Mouse (Mus musculus) forebrain, embryonic 14.5 days (tissue): ENCODE data around the gene Rbms2. TPM values are rescaled to one million over a fixed set of nuclear protein-coding genes. Genes with fewer than 3 reads are reported as not detected.

Source experiments
- ATAC-seq: fragments of 200-750 bp; cut with Nextera tagmentation; 2 replicates; pipeline ENCODE4 v1.8.0; 2017; ENCODE audit warnings: mild to moderate bottlenecking, moderate library complexity
- DNase-seq: peaks from one replicate; pipeline ENCODE4 v3.0.0-alpha.2; 2015; ENCODE audit warnings: low spot score
- H3K27ac ChIP-seq: fragments of 300-500 bp; sonication (generic); 2 replicates; pipeline ENCODE4 v1.5.1; 2014; ENCODE audit warnings: low read depth, mild to moderate bottlenecking, control low read depth, low read length, moderate library complexity
- H3K27me3 ChIP-seq: fragments of 300-500 bp; sonication (generic); replicated peaks from 2 replicates; pipeline ENCODE4 v1.6.1; 2014; ENCODE audit warnings: low read length, control low read depth, mixed read lengths; ENCODE audit not compliant: control insufficient read depth, insufficient read depth
- H3K36me3 ChIP-seq: fragments of 300-500 bp; sonication (generic); 2 replicates; pipeline ENCODE4 v1.6.1; 2014; ENCODE audit warnings: low read length, control low read depth; ENCODE audit not compliant: control insufficient read depth, insufficient read depth
- H3K4me1 ChIP-seq: fragments of 300-500 bp; sonication (generic); 2 replicates; pipeline ENCODE4 v1.6.1; 2014; ENCODE audit warnings: antibody characterized with exemption, low read length, control low read depth; ENCODE audit not compliant: control insufficient read depth, insufficient read depth
- H3K4me2 ChIP-seq: fragments of 300-500 bp; sonication (generic); 2 replicates; pipeline ENCODE4 v1.6.1; 2014; ENCODE audit warnings: mild to moderate bottlenecking, control low read depth, low read length
- H3K4me3 ChIP-seq: fragments of 300-500 bp; sonication (generic); 2 replicates; pipeline ENCODE4 v1.5.1; 2014; ENCODE audit warnings: low read depth, low read length, control low read depth
- H3K9ac ChIP-seq: fragments of 300-500 bp; sonication (generic); 2 replicates; pipeline ENCODE4 v1.6.1; 2014; ENCODE audit warnings: mild to moderate bottlenecking, low read length, control low read depth, moderate library complexity
- H3K9me3 ChIP-seq: fragments of 300-500 bp; sonication (generic); replicated peaks from 2 replicates; pipeline ENCODE4 v1.6.1; 2016; ENCODE audit warnings: low read length, control low read depth, mixed read lengths; ENCODE audit not compliant: control insufficient read depth
- WGBS: fragments of 180-500 bp; shearing (Covaris S2); extraction: QIAGEN DNeasy Blood & Tissue Kit; methylation state at CpG from one replicate; pipeline ENCODE4 v1.1.7; 2014; 5-methylcytosine and 5-hydroxymethylcytosine counted together
- polyA plus RNA-seq: library from polyadenylated mRNA; unstranded; fragments of >200 nt; fragmentation: Nextera tagmentation; extraction: Ambion mirVana; gene quantifications from 2 replicates; pipeline ENCODE4 v1.2.1, GENCODE M21; 2014

Rbms2 gene
- polyA plus RNA-seq, 1 experiment from 2014 or later, result 9.6 TPM

GRCm38 (mm10) chr10:128110103-128110761 is 69.9 kb downstream of the Rbms2 start:
- Histone ChIP-seq H3K9me3 (no peaks in the 10 kb centered on the region), H3K4me3 (no peak overlapping the region), H3K36me3 (peaks cover 50% of the 10 kb centered on the region), H3K27me3 (no peaks in the 10 kb centered on the region), H3K9ac (no peak overlapping the region), H3K4me1 (no peaks in the 10 kb centered on the region), H3K4me2 (no peak overlapping the region), H3K27ac (no peak overlapping the region)
- no peak for ATAC-seq
- WGBS, result 93% methylated on average over 4 of the region's 4 CpGs
- no peak for DNase-seq

- peak overlapping the region; percentile 93 for H3K9ac ChIP-seq
- DNase-seq (peak; percentile 68), ATAC-seq (peak; percentile 7; the same call in 1 of the 2 replicates)
- H3K27ac ChIP-seq, result peak overlapping the region; percentile 86
- peak overlapping the region; percentile 99 for H3K4me3 ChIP-seq
- peaks cover 18% of the 10 kb centered on the region for H3K4me1 ChIP-seq
- H3K27me3 ChIP-seq, result no peaks in the 10 kb centered on the region
- H3K4me2 ChIP-seq, result peak overlapping the region; percentile 62
- H3K9me3 ChIP-seq, result no peaks in the 10 kb centered on the region
- WGBS, result 1% methylated on average over 13 of the region's 13 CpGs
- no peaks in the 10 kb centered on the region for H3K36me3 ChIP-seq
These were observed 82.5 kb downstream of the Rbms2 start for GRCm38 (mm10) chr10:128097587-128097971.

DNA sequence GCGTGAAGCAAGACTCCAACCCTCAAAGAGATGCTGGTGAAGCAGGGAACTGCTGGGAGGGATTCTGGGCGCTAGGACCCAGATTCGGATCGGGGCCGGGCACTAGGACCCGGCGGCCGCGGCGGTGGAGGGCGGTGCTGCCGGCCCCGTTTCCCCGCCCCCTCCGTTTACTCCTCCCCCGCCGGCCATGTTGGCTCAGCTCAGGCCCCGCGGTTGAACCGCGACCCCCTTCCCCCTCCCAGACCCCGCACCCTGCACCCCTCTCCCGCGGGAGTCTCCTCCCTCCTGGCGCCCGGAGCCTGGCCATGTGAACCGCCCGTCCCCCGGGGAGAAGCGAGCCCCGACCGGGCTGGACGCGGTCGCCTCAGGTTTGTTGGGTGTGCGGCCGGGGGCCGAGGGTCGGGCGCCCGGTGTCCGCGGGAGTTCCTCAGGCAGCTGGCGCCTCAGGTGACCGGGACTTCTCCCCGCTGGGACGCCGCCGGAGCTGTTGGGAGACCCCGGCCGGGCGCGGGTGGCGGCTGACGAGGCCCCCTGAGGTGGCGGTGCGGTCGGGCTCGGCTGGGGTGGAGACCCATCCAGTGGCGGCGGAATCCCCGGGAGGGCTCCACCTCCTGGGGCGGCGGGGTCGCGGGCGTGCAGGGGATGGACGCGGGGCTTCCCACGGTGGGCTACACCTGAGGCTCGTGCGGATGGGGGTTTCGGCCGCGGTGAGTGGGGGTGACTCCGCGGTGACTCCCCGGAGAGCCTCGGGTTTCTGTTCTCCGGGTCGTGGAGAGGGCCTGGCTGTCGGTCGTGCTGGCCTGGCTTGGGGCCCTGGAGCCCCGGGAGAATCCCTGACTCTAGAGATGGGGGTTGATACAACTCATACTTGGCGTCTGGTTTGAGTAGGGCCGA is 83.2 kb downstream of the Rbms2 start:
- H3K36me3 ChIP-seq, result no peaks in the 10 kb centered on the region
- peak overlapping the region; percentile 62 for H3K4me2 ChIP-seq
- H3K4me1 ChIP-seq, result peaks cover 21% of the 10 kb centered on the region
- no peaks in the 10 kb centered on the region for H3K27me3 ChIP-seq
- peak; percentile 93 for DNase-seq
- under 1% methylated on average over 72 of the region's 86 CpGs for WGBS
- H3K9ac ChIP-seq, result peak overlapping the region; percentile 93
- no peaks in the 10 kb centered on the region for H3K9me3 ChIP-seq
- H3K27ac ChIP-seq, result peak overlapping the region; percentile 86
- peak; percentile 80 for ATAC-seq
- H3K4me3 ChIP-seq, result peak overlapping the region; percentile 99

GRCm38 (mm10) chr10:128096313-128096692 is 83.8 kb downstream of the Rbms2 start:
- 24% methylated on average over 4 of the region's 4 CpGs for WGBS
- peaks cover 27% of the 10 kb centered on the region for H3K4me1 ChIP-seq

GRCm38 (mm10) chr10:128095003-128095636 is 85.0 kb downstream of the Rbms2 start:
- Histone ChIP-seq H3K4me2 (peak overlapping the region; percentile 91; the same call in 1 of the 2 replicates), H3K9ac (no peak overlapping the region), H3K27ac (no peak overlapping the region), H3K27me3 (no peaks in the 10 kb centered on the region), H3K36me3 (peaks cover 7% of the 10 kb centered on the region; the same call in 1 of the 2 replicates), H3K9me3 (no peaks in the 10 kb centered on the region), H3K4me1 (peaks cover 30% of the 10 kb centered on the region), H3K4me3 (no peak overlapping the region)
- DNase-seq (no peak), ATAC-seq (no peak)
- WGBS, result 22% methylated on average over 9 of the region's 9 CpGs

More at GRCm38 (mm10) chr10:128096313-128096692, 83.8 kb downstream of the Rbms2 start:
- Histone ChIP-seq H3K4me3 (peak overlapping the region; percentile 99), H3K36me3 (no peaks in the 10 kb centered on the region), H3K27me3 (no peaks in the 10 kb centered on the region), H3K9ac (no peak overlapping the region), H3K27ac (no peak overlapping the region), H3K9me3 (no peaks in the 10 kb centered on the region), H3K4me2 (0 out of 2 replicates have a peak overlapping the region, but pooled peaks have one; percentile 9)
- ATAC-seq (no peak), DNase-seq (no peak)

DNA sequence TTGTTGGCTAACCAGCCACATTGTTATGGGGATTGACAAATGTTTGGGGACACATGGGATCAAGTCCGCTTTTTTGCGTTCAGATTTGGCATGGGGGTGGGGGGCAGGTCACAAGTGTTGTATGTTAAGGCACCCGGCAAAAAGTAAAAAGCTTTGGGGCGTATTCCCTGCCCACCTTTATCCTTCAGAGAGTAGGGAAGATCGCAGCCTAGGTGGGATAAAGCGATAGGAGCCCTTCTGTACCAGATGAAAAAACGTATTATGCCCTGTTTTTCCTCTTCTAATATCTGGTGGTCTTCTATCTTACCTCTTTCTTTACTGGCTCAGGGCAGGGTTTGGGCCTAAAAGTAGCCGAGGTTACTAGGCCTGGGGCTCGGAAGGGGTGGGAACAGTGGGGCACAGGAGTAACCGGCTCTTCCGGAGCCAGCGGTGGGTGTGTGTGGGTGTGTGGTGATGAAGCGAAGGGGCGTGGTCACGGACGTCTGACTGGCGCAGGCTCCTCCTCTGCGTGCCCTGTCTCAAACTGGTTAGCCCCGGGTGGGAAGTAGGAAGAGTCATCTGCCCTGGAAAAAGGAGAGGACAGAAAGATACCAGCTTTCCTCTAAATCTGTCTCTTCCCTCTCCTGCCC is 85.6 kb downstream of the Rbms2 start:
- 8% methylated on average over 19 of the region's 19 CpGs for WGBS
- Histone ChIP-seq H3K9me3 (no peaks in the 10 kb centered on the region), H3K9ac (0 out of 2 replicates have a peak overlapping the region, but pooled peaks have one; percentile 6), H3K4me1 (peaks cover 30% of the 10 kb centered on the region), H3K4me2 (peak overlapping the region; percentile 91), H3K36me3 (peaks cover 14% of the 10 kb centered on the region), H3K4me3 (peak overlapping the region; percentile 16), H3K27ac (no peak overlapping the region), H3K27me3 (no peaks in the 10 kb centered on the region)
- DNase-seq (peak; percentile 79), ATAC-seq (peak; percentile 45)

DNA sequence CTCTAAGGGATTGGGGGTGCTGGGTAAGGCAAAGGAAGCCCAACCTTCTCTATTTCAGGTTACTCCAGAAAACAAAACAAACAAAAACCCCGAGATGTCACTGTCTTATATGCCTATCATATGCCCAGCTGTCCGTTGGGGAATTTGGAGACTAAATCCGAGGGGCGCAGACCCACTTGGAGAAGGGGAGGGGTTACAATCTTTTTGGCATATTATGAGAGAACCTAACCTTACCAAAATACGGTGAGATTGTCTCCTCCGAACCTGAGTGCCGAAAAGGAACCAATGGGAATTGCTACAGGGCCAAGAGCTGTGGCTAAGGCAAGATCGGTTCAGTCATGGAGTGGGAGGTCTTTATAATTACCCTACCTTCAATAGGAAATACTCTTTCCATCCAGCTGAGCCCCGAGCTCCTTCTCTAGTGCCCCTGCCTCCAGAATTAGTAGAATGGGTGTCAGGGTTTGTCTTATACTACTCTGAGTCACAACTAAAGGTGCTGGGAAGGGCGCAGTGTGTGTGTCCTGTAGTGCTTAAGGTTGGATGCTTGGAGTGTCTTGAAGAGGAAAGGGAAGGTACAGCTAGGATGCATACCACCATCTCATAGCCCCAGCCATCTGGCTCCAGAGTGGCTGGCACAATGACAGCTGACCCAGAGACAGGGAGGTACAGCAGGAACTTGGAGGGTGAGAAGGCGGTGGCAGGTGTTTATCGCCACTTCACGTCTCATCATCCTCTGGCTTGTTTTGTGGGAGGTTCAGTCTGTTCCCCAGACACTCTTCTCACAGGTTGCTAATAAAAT is 86.4 kb downstream of the Rbms2 start:
- Histone ChIP-seq H3K27me3 (no peaks in the 10 kb centered on the region), H3K4me1 (peaks cover 30% of the 10 kb centered on the region), H3K9ac (peak overlapping the region; percentile 79), H3K27ac (peak overlapping the region; percentile 90; the same call in 1 of the 2 replicates), H3K4me2 (peak overlapping the region; percentile 91), H3K4me3 (peak overlapping the region; percentile 84), H3K36me3 (peaks cover 21% of the 10 kb centered on the region), H3K9me3 (no peaks in the 10 kb centered on the region)
- peak; percentile 20 for DNase-seq
- no peak for ATAC-seq
- 21% methylated on average over 13 of the region's 13 CpGs for WGBS
